Mouse (Mus musculus) ES-E14 (cell line): ENCODE results near the gene Zfp354a.

ENCODE experiments used
- MAFK ChIP-seq: IDR thresholded peaks from 2 replicates; pipeline ENCODE4 v1.6.1; 2014; ENCODE audit warnings: mild to moderate bottlenecking, low read depth, low read length, inconsistent platforms; ENCODE audit not compliant: insufficient read depth
- ZC3H11A ChIP-seq: IDR thresholded peaks from 2 replicates; pipeline ENCODE4 v1.6.1; 2012; ENCODE audit warnings: low read depth, mild to moderate bottlenecking, inconsistent platforms, low read length, borderline replicate concordance

DNA sequence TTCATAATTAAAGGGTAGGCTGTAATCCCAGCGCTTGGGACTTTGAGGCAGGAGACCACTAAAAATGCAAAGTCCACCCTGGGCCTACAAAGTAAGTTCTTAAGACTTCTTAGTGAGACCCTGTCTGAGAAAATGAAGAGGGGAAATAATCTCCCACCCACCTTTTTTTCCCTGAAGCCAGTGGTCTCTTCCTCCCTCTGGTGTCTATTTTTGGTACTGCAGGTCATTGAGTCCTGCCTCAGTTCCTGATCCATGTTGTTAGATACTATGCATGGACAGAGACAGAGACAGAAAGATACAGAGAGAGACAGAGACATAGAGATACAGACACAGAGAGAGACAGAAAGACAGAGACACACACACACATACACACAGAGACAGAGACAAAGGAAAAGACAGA is 26.2 kb upstream of the Zfp354a start:
- TF ChIP-seq MAFK (no peak), ZC3H11A (peak; percentile 57; the same call in 1 of the 2 replicates)
